Mouse (Mus musculus): ENCODE data around the gene Kctd8.
"Not testable (repeated sequence)": the region's sequence is repeated elsewhere in the genome, so short reads cannot be mapped to it uniquely, and the experiment has no call there.

Gene Kctd8

DNA sequence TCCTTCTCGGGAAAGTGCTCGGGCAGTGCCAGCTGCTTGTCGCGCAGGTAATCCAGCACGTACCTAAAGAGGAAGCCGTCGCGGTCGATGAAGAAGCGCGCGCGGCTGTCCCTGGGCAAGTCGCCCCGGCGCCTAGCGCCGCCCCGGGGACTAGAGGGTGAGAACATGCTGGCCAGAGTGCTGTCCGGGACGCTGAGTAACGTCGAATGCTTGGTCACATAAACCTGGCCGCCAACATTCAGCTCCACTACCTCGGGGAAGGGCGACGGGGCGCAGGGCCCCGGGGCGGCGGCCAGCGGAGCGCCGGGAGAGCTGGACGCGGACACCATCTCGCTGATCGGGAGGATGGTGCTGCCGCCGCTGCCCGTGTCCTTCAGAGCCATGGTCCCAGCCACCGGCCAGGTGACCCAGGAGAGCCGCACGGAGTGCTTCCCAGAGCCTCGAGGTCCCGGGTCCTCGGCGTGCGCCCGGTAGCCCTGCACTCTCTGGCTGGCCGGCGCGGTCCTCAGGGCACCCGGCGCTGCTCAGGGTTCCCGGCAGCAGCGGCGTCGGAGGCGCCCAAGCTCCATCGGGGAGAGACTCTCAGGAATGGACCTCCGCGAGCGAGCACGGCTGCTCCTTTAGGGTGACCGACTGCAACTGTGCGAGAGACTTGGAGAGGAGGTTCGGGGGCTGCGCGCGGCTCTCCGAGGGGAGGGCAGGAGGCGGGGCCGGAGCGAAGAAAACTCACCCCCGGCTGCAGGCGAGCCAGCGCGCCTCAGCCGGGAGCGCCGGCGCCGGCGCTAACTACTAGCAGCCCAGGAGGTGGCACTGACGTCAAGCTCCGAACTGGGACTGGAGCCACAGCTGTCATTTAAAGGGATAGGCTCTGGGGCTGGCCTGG is at the start of gene Kctd8:
Gene Kctd8 (minus strand): TSS at position 761 of the 883 bp plus-strand sequence.
- peak; percentile 23 to 54 for DNase-seq (ENCODE audit: low spot score in 2 of 2)

GRCm38 (mm10) chr5:69379072-69379471 is 37.6 kb upstream of the Kctd8 start:
- no peak for DNase-seq (ENCODE audit: low spot score in 2 of 2)

DNA sequence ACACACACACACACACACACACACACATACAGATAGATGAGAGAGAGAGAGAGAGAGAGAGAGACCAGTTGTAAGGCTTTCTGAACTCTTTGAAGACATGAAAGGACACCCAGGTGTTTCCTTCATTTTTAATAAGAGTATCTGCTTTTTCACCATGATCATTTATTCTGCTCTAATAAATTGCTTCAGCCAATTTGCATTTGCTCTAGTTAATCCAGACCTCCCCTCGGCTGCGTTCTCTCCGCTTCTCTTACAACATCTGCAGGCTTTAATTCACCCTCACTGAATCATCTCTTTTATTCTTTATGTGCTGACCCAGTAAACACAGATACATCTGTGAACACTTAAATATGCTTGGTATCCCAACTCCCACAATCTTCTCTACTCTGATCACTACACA is 9.1 kb upstream of the Kctd8 start:
- no peak for DNase-seq (ENCODE audit: low spot score in 2 of 2)

DNA sequence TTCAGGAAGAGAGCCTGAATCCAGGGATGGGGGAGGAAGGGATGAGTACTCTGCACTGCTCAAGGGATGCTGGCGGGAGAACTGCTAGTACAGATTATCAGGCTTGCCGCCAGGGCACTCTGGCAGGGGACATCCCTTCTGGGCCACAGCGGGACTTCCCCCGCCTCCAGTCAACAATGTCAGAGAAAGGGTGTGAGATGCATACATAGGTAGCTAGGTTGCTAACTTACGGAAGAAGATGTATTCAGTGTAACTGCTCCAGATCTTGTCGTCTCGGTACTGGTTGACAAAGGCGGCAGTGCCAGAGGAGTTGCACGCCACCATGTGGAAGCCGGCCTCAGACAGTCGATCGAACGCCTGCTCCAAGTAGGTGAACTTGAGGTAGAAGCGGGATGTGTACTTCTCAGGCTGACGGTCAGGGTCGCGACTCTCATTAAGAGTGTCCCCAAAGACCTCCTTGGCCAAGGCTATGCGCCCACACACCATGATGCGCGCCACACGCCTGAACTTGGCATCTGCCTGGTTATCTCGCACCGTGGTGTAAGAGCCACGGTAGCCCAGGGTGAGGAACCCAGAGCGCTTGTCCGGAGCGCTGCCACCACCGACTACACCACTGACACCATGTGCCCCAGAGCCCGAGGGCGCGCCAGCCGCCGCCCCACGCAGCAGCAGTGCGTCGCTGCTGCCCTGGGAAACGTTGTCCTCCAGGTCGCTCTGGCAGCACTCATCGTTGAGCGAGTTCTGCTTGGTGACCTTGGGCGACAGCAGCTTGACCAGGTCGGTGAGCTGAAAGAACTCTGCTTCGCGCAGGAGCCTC is 1.2 kb downstream of the Kctd8 start:
- peak; percentile 16 to 38 for DNase-seq (ENCODE audit: low spot score in 2 of 2)

DNA sequence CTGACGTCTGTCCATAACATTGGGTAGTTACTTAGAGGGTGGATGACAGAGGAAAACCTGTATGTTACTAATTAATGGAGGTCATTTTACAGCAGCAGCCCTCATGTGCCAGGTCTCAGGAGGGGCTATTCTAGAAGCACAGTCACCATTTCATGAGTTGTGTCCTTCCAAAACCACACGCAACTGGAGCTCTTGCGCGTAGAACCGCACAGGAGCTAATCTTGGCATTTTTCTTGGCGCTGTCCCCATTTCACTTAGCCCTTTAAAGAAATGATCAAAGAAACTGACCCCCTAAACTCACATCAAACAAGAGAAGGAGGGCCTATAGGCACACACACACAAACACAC is 1.9 kb downstream of the Kctd8 start:
- no peak for DNase-seq (ENCODE audit: low spot score in 2 of 2)

DNA sequence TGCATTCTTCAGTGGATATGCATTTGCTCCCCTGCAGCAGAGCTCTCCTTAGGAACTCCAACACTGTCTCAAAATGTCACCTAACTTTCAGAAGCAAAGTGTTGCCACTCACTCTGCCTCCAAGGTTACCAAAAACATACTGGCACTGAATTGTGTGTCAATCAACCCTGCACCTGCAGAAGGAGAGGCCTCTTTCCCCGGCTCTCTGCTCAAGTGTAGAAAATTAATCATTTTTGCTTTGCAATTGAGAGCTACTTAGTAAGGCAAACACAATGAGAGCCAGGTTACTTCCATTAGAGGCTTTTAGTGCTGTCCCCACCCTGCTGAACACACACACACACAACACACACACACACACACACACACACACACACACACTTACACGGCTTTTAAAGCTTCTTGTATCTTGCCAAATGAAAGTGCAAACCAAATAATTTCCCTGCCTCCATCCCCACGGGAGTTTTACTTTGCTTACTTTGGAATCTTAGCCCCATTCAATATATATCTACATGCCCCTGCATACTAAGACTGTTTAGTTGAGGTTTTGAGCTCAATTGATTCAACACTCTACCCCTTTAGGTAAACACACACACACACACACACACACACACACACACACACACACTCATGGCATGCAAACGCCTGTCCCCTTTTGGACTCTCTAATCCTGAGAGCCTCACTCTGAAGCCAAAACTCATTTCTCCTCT is 2.4 kb downstream of the Kctd8 start:
- no peak for DNase-seq (ENCODE audit: low spot score in 2 of 2)

- no peak for DNase-seq (ENCODE audit: low spot score in 2 of 2)
These were observed 13.9 kb downstream of the Kctd8 start for GRCm38 (mm10) chr5:69327561-69327960.

- no peak for DNase-seq (ENCODE audit: low spot score in 2 of 2)
These were observed 16.8 kb downstream of the Kctd8 start for GRCm38 (mm10) chr5:69324566-69325230.

- no peak for DNase-seq (ENCODE audit: low spot score in 2 of 2)
These were observed 28.9 kb downstream of the Kctd8 start for GRCm38 (mm10) chr5:69312611-69313010.

- no peak for DNase-seq (ENCODE audit: low spot score in 2 of 2)
These were observed 39.8 kb downstream of the Kctd8 start for GRCm38 (mm10) chr5:69301665-69302064.

GRCm38 (mm10) chr5:69292353-69292752 is 49.1 kb downstream of the Kctd8 start:
- DNase-seq (ENCODE audit: low spot score in 2 of 2), result no peak

DNA sequence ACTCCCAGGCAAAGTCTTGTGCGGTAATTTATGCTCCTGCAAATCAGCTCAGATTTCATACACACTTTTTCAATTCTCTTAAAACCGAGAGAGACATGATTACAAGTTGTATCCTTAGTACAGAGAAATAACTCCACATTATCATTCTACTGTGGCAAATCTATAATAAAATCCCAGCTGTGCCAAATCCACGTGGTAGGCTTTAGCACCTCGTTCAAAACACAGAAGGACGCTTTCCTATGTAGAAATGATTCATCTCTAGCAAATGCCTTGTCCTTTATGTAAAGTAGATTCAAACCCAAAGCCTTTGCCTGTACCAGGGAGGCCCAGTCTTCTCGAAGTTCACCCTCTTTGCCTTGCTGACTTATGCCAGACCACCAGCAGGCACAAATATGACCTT is 57.1 kb downstream of the Kctd8 start:
- no peak for DNase-seq (ENCODE audit: low spot score in 2 of 2)

- DNase-seq (ENCODE audit: low spot score in 2 of 2), result no peak
These were observed 89.1 kb downstream of the Kctd8 start for GRCm38 (mm10) chr5:69252366-69252765.

GRCm38 (mm10) chr5:69241931-69242330 is 99.5 kb downstream of the Kctd8 start:
- DNase-seq (ENCODE audit: low spot score in 2 of 2), result no peak

- no peak for DNase-seq (ENCODE audit: low spot score in 2 of 2)
These were observed 107.9 kb downstream of the Kctd8 start for GRCm38 (mm10) chr5:69233560-69233959.

GRCm38 (mm10) chr5:69231649-69232048 is 109.8 kb downstream of the Kctd8 start:
- DNase-seq (ENCODE audit: low spot score in 2 of 2), result not testable (repeated sequence)

- DNase-seq (ENCODE audit: low spot score in 2 of 2), result no peak
These were observed 114.3 kb downstream of the Kctd8 start for GRCm38 (mm10) chr5:69227147-69227546.

- DNase-seq (ENCODE audit: low spot score in 2 of 2), result no peak
These were observed 118.9 kb downstream of the Kctd8 start for GRCm38 (mm10) chr5:69222608-69223007.

DNA sequence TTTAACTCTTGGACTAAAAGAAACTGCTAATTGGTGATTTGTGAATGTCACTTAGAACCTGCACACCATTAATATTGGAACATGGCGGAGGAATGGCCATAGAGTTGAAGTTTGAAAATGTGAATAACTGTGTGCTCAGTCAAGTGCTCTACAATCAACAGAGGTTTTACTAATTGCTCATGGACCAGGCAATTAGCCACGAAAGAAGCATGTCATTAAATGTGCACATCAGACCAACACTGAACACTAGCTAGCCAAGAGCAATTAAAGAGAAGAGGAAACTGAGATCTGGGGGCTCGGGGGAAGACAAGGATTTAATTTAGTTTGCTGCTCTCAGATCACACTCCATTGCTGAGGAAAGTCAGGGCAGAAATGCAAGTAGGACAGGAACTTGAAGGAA is 126.3 kb downstream of the Kctd8 start:
- DNase-seq (ENCODE audit: low spot score in 2 of 2), result no peak

GRCm38 (mm10) chr5:69209401-69209800 is 132.1 kb downstream of the Kctd8 start:
- DNase-seq (ENCODE audit: low spot score in 2 of 2), result no peak

GRCm38 (mm10) chr5:69207713-69208112 is 133.8 kb downstream of the Kctd8 start:
- DNase-seq (ENCODE audit: low spot score in 2 of 2), result no peak

Data from frontal cortex, postnatal 10 days (tissue).